Mouse (Mus musculus) gastrocnemius, postnatal 25 days (tissue): ENCODE results near the gene A430033K04Rik. TPM values are rescaled to one million over a fixed set of nuclear protein-coding genes. Genes with fewer than 3 reads are reported as not detected.
A peak's percentile ranks its signal among the peaks of the same experiment; 100 is the strongest.

Experiments used
- DNase-seq: peaks from one replicate; pipeline ENCODE4 v3.0.0; 2022
- microRNA-seq, 2 experiments: library from miRNA; unstranded; fragments of <30 nt; microRNA quantifications; one replicate each; pipeline ENCODE4 v1.2.0; 2021; ENCODE audit warnings: borderline replicate concordance in 2 of 2
- total RNA-seq, 2 experiments: library from RNA; stranded (reverse); gene quantifications; 1 replicate in 1 of 2; 2 replicates in 1 of 2; pipeline ENCODE4 v1.2.3; 2021

The A430033K04Rik gene
- total RNA-seq, 2 experiments from 2014 or later = 2.5 to 2.6 TPM

- DNase-seq = peak; percentile 39
Measured at GRCm38 (mm10) chr5:138694496-138695167, 72.0 kb downstream of the A430033K04Rik start.

- no peak for DNase-seq
Measured at GRCm38 (mm10) chr5:138697466-138697865, 74.8 kb downstream of the A430033K04Rik start.

Small RNAs within 50 kb of the gene (microRNA-seq; reads per million reads assigned to microRNA genes)
- 0 reads per million in 2 experiments for gene Gm24082

Other genes starting within 250 kb of the A430033K04Rik start
- gene Zfp157, start 181.4 kb upstream of the A430033K04Rik start, total RNA-seq = 1 to 10 TPM; 2.1 to 2.9 TPM
- not detected for gene 1700123K08Rik, start 58.1 kb upstream of the A430033K04Rik start, total RNA-seq
- 10 to 100 TPM; 10.7 to 11.5 TPM for gene Zfp68, start 3.1 kb upstream of the A430033K04Rik start, total RNA-seq
- 10 to 100 TPM; 14.2 to 19.2 TPM for gene Fam20c, start 131.7 kb downstream of the A430033K04Rik start, total RNA-seq
- not detected for gene Gm5294, start 197.2 kb downstream of the A430033K04Rik start, total RNA-seq